Mouse (Mus musculus) embryonic stem cell, embryonic (primary cell): ENCODE measurements around the gene Tbc1d9b.

Experiments used
- CTCF ChIA-PET, 4 experiments: fragments of 300-600 bp in 2 of 4; fragments of 350-600 bp in 2 of 4; sonication (Branson Sonifier 250); formaldehyde crosslinking; loops; one replicate each; lab custom pipeline; 2022; ENCODE audit warnings: inconsistent platforms in 2 of 4; lab: Charles Lee
- POLR2A ChIA-PET, 4 experiments: fragments of 300-600 bp in 2 of 4; fragments of 350-600 bp in 2 of 4; sonication (Branson Sonifier 250); formaldehyde crosslinking; loops; one replicate each; lab custom pipeline; 2022; ENCODE audit warnings: antibody characterized with exemption in 4 of 4, inconsistent platforms in 1 of 4; lab: Charles Lee

Tbc1d9b gene

GRCm38 (mm10) chr11:50180478-50181231 lies 49.5 kb downstream of the Tbc1d9b start:
- CTCF ChIA-PET, result interaction anchor here in 2 of 4 experiments (1.3 to 1.7 kb wide), 2 partner anchors 19 to 194 kb away, joined by 4 to 6 read pairs; no protein-coding TSS in a partner anchor
- POLR2A ChIA-PET, result interaction anchor here in 3 of 4 experiments (0.6 to 34.0 kb wide), 18 partner anchors 9 to 850 kb away, joined by 3 to 742 read pairs (median 4); partner anchors contain the start of genes Mgat4b (in 3 of the 3), Sqstm1 (in 3 of the 3) and Hnrnph1 (in 1 of the 3)

DNA sequence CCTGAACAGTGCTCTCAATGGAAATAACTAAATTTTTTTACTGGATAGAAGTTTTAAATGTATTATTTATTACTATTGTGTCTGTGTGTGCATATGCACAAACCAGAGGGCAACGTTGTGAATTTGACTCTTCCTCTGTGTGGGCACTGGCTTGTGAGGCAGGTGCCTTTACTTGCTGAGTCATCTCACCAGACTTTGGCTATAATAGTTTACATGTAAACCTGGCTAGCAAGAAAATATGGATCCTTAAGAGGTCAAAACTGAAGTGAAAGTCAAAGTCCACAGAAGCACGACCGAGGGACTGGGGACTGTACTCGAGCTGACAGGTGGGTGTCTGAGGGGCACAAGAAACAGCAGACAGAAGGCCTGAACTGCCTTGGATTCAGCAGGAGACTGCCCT lies 51.5 kb downstream of the Tbc1d9b start:
- CTCF ChIA-PET, result no interaction called here

DNA sequence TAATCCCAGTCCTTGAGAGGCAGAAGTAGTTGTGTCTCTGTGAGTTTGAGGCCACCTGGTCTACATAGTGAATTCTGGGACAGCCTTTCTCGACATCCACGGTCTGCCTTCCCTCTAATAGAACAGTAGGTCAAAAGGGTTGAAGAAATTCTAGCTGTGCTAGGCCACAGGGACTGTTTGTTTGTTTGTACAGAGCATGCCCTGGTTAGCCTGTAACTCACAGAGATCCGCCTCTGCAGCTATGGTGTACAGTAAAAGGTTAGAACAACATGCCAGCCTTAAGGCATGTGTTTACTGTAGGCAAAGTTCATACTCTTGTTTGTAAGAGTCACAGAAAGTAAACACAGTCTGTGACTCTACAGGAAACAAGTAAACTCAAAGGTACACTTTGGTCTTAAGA lies 53.6 kb downstream of the Tbc1d9b start:
- ChIA-PET CTCF (interaction anchor here in 1 of 4 experiments (1.5 kb wide), 1 partner anchor 23 kb away, joined by 4 read pairs; no protein-coding TSS in a partner anchor), POLR2A (interaction anchor here in 2 of 4 experiments (1.0 to 34.0 kb wide), 7 partner anchors 9 to 31 kb away, joined by 3 to 742 read pairs (median 7); partner anchors contain the start of genes Mgat4b (in 2 of the 2), Sqstm1 (in 2 of the 2) and Mrnip (in 1 of the 2))

More for the DNA sequence above, 51.5 kb downstream of the Tbc1d9b start:
- POLR2A ChIA-PET, result interaction anchor here in 3 of 4 experiments (1.0 to 34.0 kb wide), 8 partner anchors 8 to 178 kb away, joined by 3 to 742 read pairs (median 6); partner anchors contain the start of genes Mgat4b (in 2 of the 3), Sqstm1 (in 2 of the 3) and Mrnip (in 1 of the 3)

DNA sequence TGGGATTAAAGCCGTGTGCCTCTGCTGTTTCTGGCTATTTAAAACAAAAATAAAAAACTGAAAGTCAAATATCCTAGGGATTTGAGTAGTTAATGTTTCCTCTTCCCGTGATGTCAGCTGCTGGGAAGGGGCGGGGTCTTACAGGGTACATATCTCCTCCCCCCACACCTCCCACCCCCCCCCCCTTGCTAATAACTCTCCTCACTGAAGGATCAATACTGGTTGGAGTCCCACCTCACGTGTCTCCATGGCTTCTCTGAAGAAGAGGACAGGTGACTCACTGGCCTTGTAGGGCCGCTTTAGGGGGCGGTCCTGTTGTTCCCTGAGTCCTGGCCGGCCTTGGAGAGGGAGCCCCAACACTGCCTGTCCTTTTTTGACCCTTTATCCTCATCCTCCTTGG lies 57.5 kb downstream of the Tbc1d9b start:
- POLR2A ChIA-PET, result interaction anchor here in 3 of 4 experiments (0.9 to 34.0 kb wide), 12 partner anchors 8 to 27 kb away, joined by 3 to 742 read pairs (median 6); partner anchors contain the start of genes Mgat4b (in 3 of the 3), Sqstm1 (in 3 of the 3) and Mrnip (in 2 of the 3)
- CTCF ChIA-PET, result interaction anchor here in 2 of 4 experiments (0.6 to 0.7 kb wide), 2 partner anchors 27 to 1021 kb away, joined by 3 to 7 read pairs; no protein-coding TSS in a partner anchor

GRCm38 (mm10) chr11:50190362-50190761 lies 59.2 kb downstream of the Tbc1d9b start:
- ChIA-PET CTCF (interaction anchor here in 1 of 4 experiments (0.6 kb wide), 1 partner anchor 62 kb away, joined by 5 read pairs; no protein-coding TSS in a partner anchor), POLR2A (interaction anchor here in 3 of 4 experiments (0.6 to 34.0 kb wide), 12 partner anchors 10 to 187 kb away, joined by 3 to 742 read pairs (median 6); partner anchors contain the start of genes Mgat4b (in 2 of the 3), Sqstm1 (in 2 of the 3) and Mrnip (in 1 of the 3))

- CTCF ChIA-PET, result interaction anchor here in 3 of 4 experiments (0.6 to 1.1 kb wide), 3 partner anchors 20 to 328 kb away, joined by 4 to 5 read pairs (median 4); no protein-coding TSS in a partner anchor
- POLR2A ChIA-PET, result interaction anchor here in 2 of 4 experiments (1.1 to 34.0 kb wide), 5 partner anchors 10 to 24 kb away, joined by 3 to 742 read pairs (median 56); partner anchors contain the start of genes Mgat4b (in 2 of the 2), Sqstm1 (in 2 of the 2) and Mrnip (in 1 of the 2)
Measured at GRCm38 (mm10) chr11:50192278-50192677, 61.1 kb downstream of the Tbc1d9b start.

DNA sequence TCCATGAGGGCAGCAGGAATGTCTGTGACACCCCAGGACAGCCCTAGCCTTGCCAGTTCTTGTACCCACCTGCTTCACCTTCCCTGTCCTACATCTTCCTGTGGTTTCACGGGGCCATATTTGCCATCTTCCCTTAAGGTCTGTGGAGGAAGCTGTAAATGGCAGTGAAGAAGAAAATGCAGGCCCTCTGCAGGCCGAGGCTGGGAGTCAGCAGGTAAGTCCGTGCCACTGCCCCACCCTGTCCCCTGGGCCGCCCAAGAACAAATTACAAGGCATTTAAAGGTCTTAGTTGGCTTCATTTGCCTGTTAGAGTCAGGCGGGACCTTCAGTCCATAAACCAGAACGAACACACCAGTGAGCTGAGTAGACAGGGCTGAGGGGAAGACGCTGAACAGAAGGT lies 62.9 kb downstream of the Tbc1d9b start:
- CTCF ChIA-PET, result interaction anchor here in 1 of 4 experiments (1.0 kb wide), 1 partner anchor 19 kb away, joined by 3 read pairs; the partner anchor contains the start of gene Mrnip

DNA sequence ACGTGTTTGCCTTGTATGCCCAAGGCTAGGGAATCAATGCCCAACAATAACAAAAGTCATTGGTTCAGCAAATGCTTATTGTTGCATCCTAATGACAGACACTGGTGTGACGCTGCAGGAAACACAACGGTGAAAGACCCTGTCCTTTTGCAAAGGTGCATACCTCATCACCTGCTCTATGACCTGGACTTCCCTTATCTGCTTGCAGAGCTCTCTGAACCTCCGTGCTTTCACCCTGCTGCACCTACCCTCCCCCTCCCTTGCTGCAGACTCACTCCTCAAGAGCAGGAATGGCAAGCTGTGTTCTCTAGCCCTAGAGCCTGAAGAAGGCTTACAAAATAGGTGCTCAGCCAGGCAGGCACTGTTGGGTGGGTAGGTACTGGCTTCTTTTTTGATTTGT lies 63.6 kb downstream of the Tbc1d9b start:
- CTCF ChIA-PET, result interaction anchor here in 1 of 4 experiments (0.6 kb wide), 1 partner anchor 170 kb away, joined by 3 read pairs; no protein-coding TSS in a partner anchor
- POLR2A ChIA-PET, result interaction anchor here in 2 of 4 experiments (0.6 to 34.0 kb wide), 10 partner anchors 9 to 119 kb away, joined by 3 to 742 read pairs (median 6); partner anchors contain the start of genes Mgat4b (in 2 of the 2), Sqstm1 (in 2 of the 2) and Mrnip (in 1 of the 2)

More for the DNA sequence above, 62.9 kb downstream of the Tbc1d9b start:
- POLR2A ChIA-PET, result interaction anchor here in 3 of 4 experiments (0.6 to 34.0 kb wide), 12 partner anchors 8 to 166 kb away, joined by 3 to 742 read pairs (median 6); partner anchors contain the start of genes Mgat4b (in 2 of the 3), Mrnip (in 2 of the 3) and Sqstm1 (in 2 of the 3)

DNA sequence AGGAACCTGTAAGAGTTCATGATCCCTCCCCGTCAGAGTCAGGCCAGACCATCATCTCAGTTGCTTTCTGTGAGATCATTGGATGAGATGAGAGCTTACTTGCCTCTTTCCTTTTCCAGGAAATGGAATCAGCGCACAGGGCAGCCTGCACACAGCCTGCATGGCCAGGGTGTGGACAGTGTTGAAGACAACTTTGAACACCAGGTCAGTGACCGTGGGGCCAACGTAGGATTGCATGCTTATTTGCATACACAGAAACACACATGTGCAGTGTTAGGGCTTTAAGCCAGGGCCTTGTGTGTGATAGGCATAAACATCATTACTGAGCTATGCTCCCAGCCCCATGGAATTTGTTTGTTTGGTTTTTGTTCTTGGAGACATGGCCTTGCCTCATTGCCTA lies 66.3 kb downstream of the Tbc1d9b start:
- CTCF ChIA-PET, result interaction anchor here in 1 of 4 experiments (1.3 kb wide), 1 partner anchor 36 kb away, joined by 3 read pairs; no protein-coding TSS in a partner anchor
- POLR2A ChIA-PET, result interaction anchor here (0.5 to 34.0 kb wide), 36 partner anchors 6 to 188 kb away, joined by 3 to 742 read pairs (median 4); partner anchors contain the start of genes Mgat4b (in 3 of the 4), Sqstm1 (in 3 of the 4), Hnrnph1 (in 1 of the 4) and Mrnip (in 1 of the 4)

DNA sequence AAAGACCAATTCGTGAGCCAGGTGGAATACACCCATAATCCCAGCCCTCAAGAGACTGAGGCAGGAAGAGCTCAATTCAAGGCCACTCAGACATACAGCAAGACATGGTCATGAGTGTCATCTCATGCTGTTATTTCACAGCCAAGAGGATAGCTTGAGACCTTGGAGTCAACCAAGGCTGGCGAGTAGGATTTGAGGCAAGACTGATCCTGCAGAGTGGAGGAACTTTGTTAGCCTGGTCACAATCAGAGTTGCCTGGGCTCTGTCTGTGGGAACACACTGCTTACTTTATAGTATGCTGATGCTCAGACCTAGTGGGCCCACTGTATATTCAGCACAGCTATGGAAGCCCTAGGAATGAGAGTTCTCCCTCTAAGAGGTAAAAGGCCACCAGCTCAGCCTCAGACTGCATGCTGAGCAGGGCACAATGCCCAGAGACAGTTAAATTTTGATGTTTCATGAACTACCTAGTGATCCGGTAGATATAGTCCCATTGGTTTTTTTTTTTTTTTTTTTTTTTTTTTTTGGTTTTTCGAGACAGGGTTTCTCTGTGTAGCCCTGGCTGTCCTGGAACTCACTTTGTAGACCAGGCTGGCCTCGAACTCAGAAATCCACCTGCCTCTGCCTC lies 67.1 kb downstream of the Tbc1d9b start:
- CTCF ChIA-PET, result interaction anchor here in 1 of 4 experiments (1.3 kb wide), 1 partner anchor 37 kb away, joined by 3 read pairs; no protein-coding TSS in a partner anchor
- POLR2A ChIA-PET, result interaction anchor here (0.5 to 34.0 kb wide), 34 partner anchors 7 to 179 kb away, joined by 3 to 742 read pairs (median 4); partner anchors contain the start of genes Mgat4b (in 3 of the 4), Sqstm1 (in 3 of the 4), Mrnip (in 2 of the 4) and Hnrnph1 (in 1 of the 4)

DNA sequence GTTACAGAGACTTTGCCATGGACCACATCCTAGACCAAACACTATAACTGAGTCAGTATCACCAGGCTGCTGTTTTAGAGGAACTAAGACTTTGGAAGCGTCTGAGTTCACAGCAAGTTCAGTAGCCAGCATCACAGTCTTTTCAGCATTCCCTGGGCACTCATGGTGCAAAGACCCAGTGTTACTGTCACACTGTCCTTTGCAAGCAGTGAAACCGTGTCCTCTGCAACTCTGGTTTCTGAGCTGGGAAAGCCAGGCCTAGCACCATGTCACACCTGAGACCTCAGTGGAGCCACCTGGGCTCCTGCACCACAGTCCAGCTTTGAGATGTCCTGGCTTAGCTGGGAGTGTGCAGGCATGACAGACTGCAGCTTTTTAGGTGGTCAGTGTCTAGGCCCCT lies 67.7 kb downstream of the Tbc1d9b start:
- ChIA-PET CTCF (no interaction called here), POLR2A (interaction anchor here in 3 of 4 experiments (0.9 to 34.0 kb wide), 19 partner anchors 8 to 188 kb away, joined by 3 to 742 read pairs (median 8); partner anchors contain the start of genes Mgat4b (in 3 of the 3), Sqstm1 (in 3 of the 3), Mrnip (in 2 of the 3) and Hnrnph1 (in 1 of the 3))

DNA sequence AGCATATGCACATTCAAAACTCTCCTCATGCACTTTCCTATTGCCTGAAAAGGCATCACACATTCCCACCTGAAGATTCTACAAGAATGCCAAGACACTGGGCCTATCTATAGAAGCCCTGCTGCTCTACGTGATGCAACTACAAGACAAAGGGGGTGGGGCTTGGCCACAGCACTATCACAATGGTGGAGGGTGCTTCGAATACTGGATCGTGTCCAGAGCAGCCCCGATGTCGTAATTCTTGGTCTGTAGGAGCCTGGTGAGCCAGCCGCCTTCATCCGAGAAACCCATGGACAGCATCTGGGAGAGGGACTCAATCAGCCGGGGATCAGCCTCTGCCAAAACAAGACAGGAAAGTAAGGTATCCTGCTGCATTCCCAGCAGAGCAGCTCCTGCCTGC lies 69.4 kb downstream of the Tbc1d9b start:
- ChIA-PET CTCF (interaction anchor here in 3 of 4 experiments (0.7 to 1.4 kb wide), 3 partner anchors 39 to 70 kb away, joined by 3 to 6 read pairs (median 3); no protein-coding TSS in a partner anchor), POLR2A (interaction anchor here (0.8 to 34.0 kb wide), 26 partner anchors 9 to 548 kb away, joined by 3 to 742 read pairs (median 8); partner anchors contain the start of genes Mgat4b (in 4 of the 4), Sqstm1 (in 4 of the 4), Mrnip (in 3 of the 4) and Hnrnph1 (in 1 of the 4))

DNA sequence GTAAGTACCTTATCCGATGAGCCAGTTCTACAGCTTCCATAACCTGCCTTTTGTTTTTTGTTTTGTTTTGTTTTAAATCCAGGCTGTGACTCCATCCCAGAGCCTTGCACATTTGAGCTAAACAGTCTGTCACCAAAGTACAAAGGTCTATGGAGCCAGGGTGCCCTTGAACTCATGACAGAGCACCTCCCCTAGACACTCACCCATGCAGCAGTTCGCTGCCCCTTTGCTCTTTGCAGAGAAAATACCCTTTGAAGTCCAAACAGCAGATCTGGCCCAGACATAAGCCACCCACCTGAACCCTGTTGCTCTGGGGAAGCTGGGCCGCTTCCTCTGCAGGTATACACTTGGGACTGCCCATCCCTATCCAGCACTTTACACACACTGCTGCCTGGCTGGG lies 70.4 kb downstream of the Tbc1d9b start:
- ChIA-PET CTCF (interaction anchor here in 2 of 4 experiments (0.7 to 1.4 kb wide), 2 partner anchors 40 kb away, joined by 3 to 6 read pairs; no protein-coding TSS in a partner anchor), POLR2A (interaction anchor here (0.6 to 34.0 kb wide), 29 partner anchors 8 to 185 kb away, joined by 3 to 742 read pairs (median 7); partner anchors contain the start of genes Mgat4b (in 4 of the 4), Sqstm1 (in 4 of the 4), Mrnip (in 3 of the 4) and Hnrnph1 (in 1 of the 4))

DNA sequence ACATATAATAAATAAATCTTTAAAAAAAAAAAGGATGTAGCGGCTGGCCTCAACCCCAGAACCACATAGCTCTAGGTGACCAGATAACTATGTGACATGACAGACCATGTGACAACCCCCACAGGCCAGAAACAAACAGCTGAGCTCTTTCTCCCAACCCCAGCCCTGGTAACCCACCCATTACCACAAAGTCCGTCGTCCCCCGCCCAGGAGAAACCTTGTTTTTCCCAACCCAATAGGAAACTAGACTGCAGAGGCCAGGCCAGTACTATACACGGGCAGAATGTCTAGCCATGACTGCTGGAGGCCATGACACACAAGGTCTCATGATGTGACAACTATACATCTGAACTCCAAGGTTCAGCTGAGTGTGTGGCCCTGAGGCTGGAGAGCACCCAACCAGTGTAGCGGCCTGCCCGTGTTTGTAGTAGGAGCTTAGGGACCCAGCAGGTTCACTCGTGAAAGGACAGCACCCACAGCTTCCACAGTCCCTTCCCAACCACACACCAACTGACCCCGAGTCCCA lies 72.2 kb downstream of the Tbc1d9b start:
- ChIA-PET CTCF (interaction anchor here in 2 of 4 experiments (0.6 to 1.4 kb wide), 4 partner anchors 12 to 227 kb away, joined by 3 to 4 read pairs (median 3); no protein-coding TSS in a partner anchor), POLR2A (interaction anchor here in 3 of 4 experiments (0.6 to 34.0 kb wide), 34 partner anchors 8 to 681 kb away, joined by 3 to 742 read pairs (median 4); partner anchors contain the start of genes Mgat4b (in 3 of the 3), Sqstm1 (in 3 of the 3), Mrnip (in 2 of the 3) and Hnrnph1 (in 1 of the 3))

- ChIA-PET POLR2A (interaction anchor here in 3 of 4 experiments (0.6 to 34.0 kb wide), 23 partner anchors 6 to 962 kb away, joined by 3 to 742 read pairs (median 6); partner anchors contain the start of genes Mgat4b (in 2 of the 3), Mrnip (in 2 of the 3), Sqstm1 (in 2 of the 3) and Hnrnph1 (in 1 of the 3)), CTCF (interaction anchor here in 1 of 4 experiments (0.7 to 1.7 kb wide), 2 partner anchors 26 to 43 kb away, joined by 3 to 6 read pairs; no protein-coding TSS in a partner anchor)
Measured at GRCm38 (mm10) chr11:50205434-50205833, 74.2 kb downstream of the Tbc1d9b start.
